Mouse (Mus musculus) ovary, postnatal 36 days (tissue): ENCODE measurements around the gene Disp1.

Experiments
- DNase-seq: peaks from one replicate; pipeline ENCODE4 v3.0.0; 2022; ENCODE audit warnings: low spot score, mixed read lengths

The Disp1 gene

GRCm38 (mm10) chr1:183220796-183221718 lies at the start of gene Disp1:
Disp1 (minus strand) TSS chr1:183221522.
- DNase-seq = peak; percentile 80

GRCm38 (mm10) chr1:183267666-183268065 lies 46.3 kb upstream of the Disp1 start:
- DNase-seq = no peak

- no peak for DNase-seq
These were observed 44.7 kb upstream of the Disp1 start for GRCm38 (mm10) chr1:183265921-183266467.

- no peak for DNase-seq
These were observed 43.1 kb upstream of the Disp1 start for GRCm38 (mm10) chr1:183264145-183265008.

GRCm38 (mm10) chr1:183252574-183252973 lies 31.3 kb upstream of the Disp1 start:
- no peak for DNase-seq

- DNase-seq = no peak
These were observed 30.5 kb upstream of the Disp1 start for GRCm38 (mm10) chr1:183251818-183252217.

- no peak for DNase-seq
These were observed 29.3 kb upstream of the Disp1 start for GRCm38 (mm10) chr1:183250612-183251011.

- DNase-seq = no peak
These were observed 26.8 kb upstream of the Disp1 start for GRCm38 (mm10) chr1:183248144-183248543.

GRCm38 (mm10) chr1:183243293-183243692 lies 22.0 kb upstream of the Disp1 start:
- DNase-seq = no peak

- DNase-seq = no peak
These were observed 16.6 kb upstream of the Disp1 start for GRCm38 (mm10) chr1:183237901-183238300.

GRCm38 (mm10) chr1:183236460-183236859 lies 15.1 kb upstream of the Disp1 start:
- DNase-seq = no peak

- DNase-seq = no peak
These were observed 12.4 kb upstream of the Disp1 start for GRCm38 (mm10) chr1:183233679-183234174.

- no peak for DNase-seq
These were observed 11.8 kb upstream of the Disp1 start for GRCm38 (mm10) chr1:183232985-183233678.

- DNase-seq = no peak
These were observed 6.1 kb upstream of the Disp1 start for GRCm38 (mm10) chr1:183227469-183227868.

GRCm38 (mm10) chr1:183219021-183219420 lies 2.3 kb downstream of the Disp1 start:
- DNase-seq = no peak

GRCm38 (mm10) chr1:183216691-183217090 lies 4.6 kb downstream of the Disp1 start:
- no peak for DNase-seq

- no peak for DNase-seq
These were observed 5.6 kb downstream of the Disp1 start for GRCm38 (mm10) chr1:183215706-183216105.

GRCm38 (mm10) chr1:183213850-183214249 lies 7.5 kb downstream of the Disp1 start:
- no peak for DNase-seq

GRCm38 (mm10) chr1:183212757-183213211 lies 8.5 kb downstream of the Disp1 start:
- DNase-seq = peak; percentile 24

- no peak for DNase-seq
These were observed 11.2 kb downstream of the Disp1 start for GRCm38 (mm10) chr1:183210115-183210514.

- no peak for DNase-seq
These were observed 13.7 kb downstream of the Disp1 start for GRCm38 (mm10) chr1:183207623-183208022.

GRCm38 (mm10) chr1:183207141-183207540 lies 14.2 kb downstream of the Disp1 start:
- no peak for DNase-seq
